Mouse (Mus musculus) E14TG2a.4 (cell line): ENCODE measurements around the gene Mdm2.

Experiments
- H3K27me3 ChIP-seq: 2 replicates; pipeline ENCODE4 v1.6.1; 2014; ENCODE audit warnings: low read length, control low read depth; ENCODE audit not compliant: insufficient read depth
- H3K36me3 ChIP-seq: 2 replicates; pipeline ENCODE4 v1.6.1; 2014; ENCODE audit warnings: low read length, control low read depth; ENCODE audit not compliant: insufficient read depth
- H3K4me1 ChIP-seq: replicated peaks from 2 replicates; pipeline ENCODE4 v1.6.1; 2014; ENCODE audit warnings: low read depth, low read length, control low read depth
- H3K4me3 ChIP-seq: replicated peaks from 2 replicates; pipeline ENCODE4 v1.5.1; 2014; ENCODE audit warnings: mild to moderate bottlenecking, low read length
- H3K9me3 ChIP-seq: 2 replicates; pipeline ENCODE4 v1.6.1; 2014; ENCODE audit warnings: low read length, control low read depth
- CTCF ChIP-seq: conservative IDR thresholded peaks from 2 replicates; pipeline ENCODE4 v1.5.1; 2014; ENCODE audit warnings: low read length
- NANOG ChIP-seq: IDR thresholded peaks from 2 replicates; pipeline ENCODE4 v1.6.1; 2014; ENCODE audit warnings: borderline replicate concordance, low read length, mixed read lengths
- POU5F1 ChIP-seq: IDR thresholded peaks from 2 replicates; pipeline ENCODE4 v1.6.1; 2014; ENCODE audit warnings: low read length, borderline replicate concordance

Gene Mdm2

DNA sequence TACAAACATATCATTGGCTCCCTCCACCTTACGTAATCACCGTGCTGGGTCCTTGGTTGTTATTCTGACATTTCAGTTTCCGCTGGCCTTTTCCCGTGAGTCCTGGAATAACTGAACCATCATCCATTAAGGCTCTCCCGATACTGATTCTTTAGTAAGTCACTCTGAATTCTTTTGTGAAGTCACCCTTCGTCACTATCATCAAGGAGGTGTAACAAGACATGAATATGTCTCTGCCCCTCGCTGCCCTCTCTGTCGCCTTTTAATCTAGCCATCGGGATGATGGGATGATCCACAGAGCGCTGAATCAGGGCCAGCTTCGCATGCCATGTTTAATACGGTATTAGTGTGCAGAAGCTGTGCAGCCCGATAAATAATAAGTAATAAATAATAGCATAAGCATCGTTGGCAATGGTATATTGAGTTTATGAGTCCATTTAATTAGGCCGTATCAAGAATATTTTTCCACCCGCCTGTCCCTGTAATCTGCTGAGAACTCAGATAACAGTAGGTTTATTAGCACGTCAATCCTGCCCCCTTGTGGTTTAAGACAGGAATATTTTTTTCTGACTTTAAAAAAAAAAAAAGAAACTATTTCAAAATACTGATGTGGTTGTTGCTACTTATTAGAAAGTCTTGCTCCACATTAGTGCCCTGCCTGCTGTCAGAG lies 33.8 kb downstream of the Mdm2 start:
- H3K36me3 ChIP-seq, result no peaks in the 10 kb centered on the region
- H3K4me3 ChIP-seq, result no peak overlapping the region
- H3K4me1 ChIP-seq, result peaks cover 14% of the 10 kb centered on the region
- TF ChIP-seq CTCF (peak; percentile 50), NANOG (no peak)
- peaks cover 18% of the 10 kb centered on the region for H3K27me3 ChIP-seq
- no peaks in the 10 kb centered on the region for H3K9me3 ChIP-seq

DNA sequence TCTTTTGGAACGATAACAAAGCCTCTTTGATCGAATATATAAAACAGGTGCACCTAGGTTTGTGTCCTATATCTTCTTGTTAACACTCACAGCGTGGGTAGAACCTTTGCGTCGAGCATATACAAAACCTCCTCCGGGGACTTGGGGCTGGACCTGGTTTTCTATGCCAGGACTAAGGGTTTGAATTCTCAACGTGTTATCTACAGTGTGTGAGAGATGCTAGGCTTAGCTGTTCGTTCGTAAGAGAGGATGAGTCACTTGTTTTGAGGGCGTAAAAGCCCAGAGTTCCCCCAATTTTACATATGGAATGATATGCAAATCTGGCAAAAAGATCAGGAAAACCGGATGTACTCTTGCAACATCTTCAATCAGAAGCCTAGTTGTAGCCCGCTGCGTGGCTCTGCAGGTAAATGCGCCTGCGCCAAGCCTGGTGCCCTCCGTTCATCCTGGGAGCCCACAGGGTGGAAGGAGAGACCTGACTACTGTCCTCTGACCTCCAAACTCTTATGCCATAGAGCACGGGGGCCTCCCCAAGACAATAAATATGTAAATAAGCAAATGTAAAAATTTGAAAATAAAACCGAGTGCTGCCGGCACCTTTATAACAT lies 34.4 kb downstream of the Mdm2 start:
- Histone ChIP-seq H3K36me3 (no peaks in the 10 kb centered on the region), H3K4me1 (peaks cover 18% of the 10 kb centered on the region), H3K4me3 (no peak overlapping the region), H3K27me3 (peaks cover 11% of the 10 kb centered on the region), H3K9me3 (no peaks in the 10 kb centered on the region)
- TF ChIP-seq POU5F1, result no peak
- no peak for TF ChIP-seq CTCF
- TF ChIP-seq NANOG, result no peak

DNA sequence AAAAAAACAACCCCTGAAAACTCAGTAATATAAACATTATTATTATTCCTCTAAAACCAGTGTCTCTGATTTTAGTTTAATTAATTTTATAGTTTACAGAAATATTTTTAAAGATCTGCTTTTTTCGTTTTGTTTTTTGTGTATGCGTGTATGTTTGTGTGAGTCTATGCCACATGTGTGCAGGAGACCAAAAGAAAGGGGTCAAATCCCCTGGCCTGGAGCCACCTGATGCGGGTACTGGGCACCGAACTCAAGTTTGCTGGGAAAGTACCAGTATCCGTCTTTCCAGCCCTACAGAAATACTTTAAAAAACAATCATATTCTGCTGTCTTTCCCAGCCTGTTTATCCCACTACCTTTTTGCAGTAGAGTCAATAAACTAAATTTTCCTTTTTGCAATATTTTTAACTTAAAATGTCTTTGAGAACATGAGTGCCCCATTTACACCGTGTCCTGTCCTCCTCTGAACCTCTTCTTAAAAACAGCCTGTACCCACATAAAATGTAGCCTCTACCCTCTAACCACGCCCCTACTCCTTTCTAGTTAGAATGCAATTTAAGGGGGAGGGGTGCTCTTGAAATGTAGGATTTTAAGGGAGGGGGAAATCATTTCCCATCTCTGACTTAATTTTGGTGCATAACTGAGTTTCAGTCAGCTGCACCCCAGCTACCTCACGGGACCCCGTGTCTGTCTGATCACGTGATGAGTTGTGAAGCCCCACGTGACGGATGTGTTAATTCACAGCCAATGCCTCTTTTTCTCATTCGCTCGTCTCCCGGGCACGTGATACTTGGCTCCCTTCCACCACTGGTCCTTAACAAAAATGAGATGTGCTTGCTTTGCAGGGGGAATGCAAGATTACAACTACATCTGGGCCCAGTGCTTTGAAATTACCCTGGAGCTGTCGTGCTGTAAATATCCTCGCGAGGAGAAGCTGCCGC lies 35.2 kb downstream of the Mdm2 start:
- Histone ChIP-seq H3K36me3 (no peaks in the 10 kb centered on the region), H3K4me1 (peaks cover 18% of the 10 kb centered on the region), H3K4me3 (no peak overlapping the region), H3K9me3 (no peaks in the 10 kb centered on the region), H3K27me3 (peaks cover 9% of the 10 kb centered on the region)
- no peak for TF ChIP-seq POU5F1
- no peak for TF ChIP-seq CTCF
- TF ChIP-seq NANOG, result no peak

DNA sequence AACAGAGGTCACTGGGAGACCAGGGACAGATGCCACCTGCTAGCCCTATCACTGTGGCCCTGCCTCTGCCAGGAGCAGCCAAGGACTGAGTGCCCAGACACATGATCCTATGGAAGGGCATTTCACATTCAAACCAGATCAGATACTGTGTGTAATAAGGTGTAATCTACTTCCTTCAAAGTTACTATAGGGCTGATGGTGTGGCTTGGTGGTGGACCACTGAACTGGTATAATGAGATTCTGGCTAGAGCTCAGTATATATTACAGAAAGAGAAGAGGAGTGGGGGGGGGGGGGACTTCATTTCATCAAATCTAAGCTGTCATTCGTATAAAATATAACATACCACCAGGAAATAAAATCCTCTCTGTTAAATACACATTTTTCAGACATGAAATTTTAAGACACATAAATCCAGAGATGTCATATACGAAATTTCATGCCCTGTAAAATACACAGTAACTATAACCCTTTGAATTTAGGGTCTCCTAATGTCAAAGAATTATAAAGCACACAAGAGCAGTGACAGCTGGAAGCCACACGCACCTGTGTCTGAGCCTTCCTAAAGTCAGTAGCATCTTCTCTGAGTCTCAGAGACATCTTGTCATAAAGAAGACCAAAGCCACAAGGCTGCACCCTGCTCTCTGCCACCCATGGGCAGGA lies 36.1 kb downstream of the Mdm2 start:
- H3K4me1 ChIP-seq, result peaks cover 18% of the 10 kb centered on the region
- TF ChIP-seq POU5F1 (no peak), NANOG (no peak), CTCF (no peak)
- H3K9me3 ChIP-seq, result no peaks in the 10 kb centered on the region
- no peak overlapping the region for H3K4me3 ChIP-seq
- peaks cover 9% of the 10 kb centered on the region for H3K27me3 ChIP-seq
- no peaks in the 10 kb centered on the region for H3K36me3 ChIP-seq

DNA sequence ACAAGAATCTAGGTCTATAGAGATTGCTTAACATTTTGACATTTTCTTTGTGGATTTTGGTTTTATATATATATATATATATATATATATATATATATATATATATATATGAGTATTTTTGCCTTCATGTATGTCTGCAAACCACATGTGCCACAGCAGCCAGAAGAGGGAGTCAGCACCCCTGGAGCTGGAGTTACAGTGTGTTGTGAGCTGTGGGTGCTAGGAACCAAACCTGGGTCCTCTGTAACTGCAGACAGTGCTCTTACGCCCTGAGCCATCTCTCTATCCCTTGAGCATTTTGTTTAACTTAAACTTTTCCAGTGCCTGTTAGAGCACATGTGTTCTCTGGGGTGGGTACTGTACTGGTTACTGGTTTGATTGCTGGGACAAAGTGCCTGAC lies 36.6 kb downstream of the Mdm2 start:
- no peaks in the 10 kb centered on the region for H3K36me3 ChIP-seq
- H3K4me3 ChIP-seq, result no peak overlapping the region
- H3K4me1 ChIP-seq, result peaks cover 18% of the 10 kb centered on the region
- H3K9me3 ChIP-seq, result no peaks in the 10 kb centered on the region
- TF ChIP-seq POU5F1 (no peak), CTCF (no peak), NANOG (no peak)
- H3K27me3 ChIP-seq, result peaks cover 9% of the 10 kb centered on the region

DNA sequence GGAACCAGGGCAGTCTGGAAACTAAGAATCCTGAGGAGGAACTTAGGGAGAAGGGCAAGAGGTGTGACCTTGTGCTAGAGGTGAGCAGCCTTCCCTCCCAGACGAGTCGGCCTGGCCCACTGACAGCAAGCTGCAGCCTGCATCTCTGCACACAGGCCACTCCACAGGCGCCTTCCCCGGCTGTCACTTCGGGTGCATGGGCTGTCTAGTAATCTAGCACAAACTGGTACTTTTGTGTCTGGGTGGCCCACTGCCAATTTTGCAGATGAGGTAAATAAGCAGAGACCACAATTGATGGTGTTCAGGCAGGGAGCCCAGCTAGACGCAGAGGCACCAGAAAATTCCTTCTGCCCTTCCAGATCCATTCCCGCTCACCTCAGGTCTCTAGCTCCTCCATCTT lies 37.9 kb downstream of the Mdm2 start:
- H3K27me3 ChIP-seq, result peaks cover 2% of the 10 kb centered on the region; the same call in 1 of the 2 replicates
- TF ChIP-seq NANOG, result no peak
- peaks cover 23% of the 10 kb centered on the region for H3K4me1 ChIP-seq
- H3K36me3 ChIP-seq, result no peaks in the 10 kb centered on the region
- H3K9me3 ChIP-seq, result no peaks in the 10 kb centered on the region
- H3K4me3 ChIP-seq, result no peak overlapping the region

DNA sequence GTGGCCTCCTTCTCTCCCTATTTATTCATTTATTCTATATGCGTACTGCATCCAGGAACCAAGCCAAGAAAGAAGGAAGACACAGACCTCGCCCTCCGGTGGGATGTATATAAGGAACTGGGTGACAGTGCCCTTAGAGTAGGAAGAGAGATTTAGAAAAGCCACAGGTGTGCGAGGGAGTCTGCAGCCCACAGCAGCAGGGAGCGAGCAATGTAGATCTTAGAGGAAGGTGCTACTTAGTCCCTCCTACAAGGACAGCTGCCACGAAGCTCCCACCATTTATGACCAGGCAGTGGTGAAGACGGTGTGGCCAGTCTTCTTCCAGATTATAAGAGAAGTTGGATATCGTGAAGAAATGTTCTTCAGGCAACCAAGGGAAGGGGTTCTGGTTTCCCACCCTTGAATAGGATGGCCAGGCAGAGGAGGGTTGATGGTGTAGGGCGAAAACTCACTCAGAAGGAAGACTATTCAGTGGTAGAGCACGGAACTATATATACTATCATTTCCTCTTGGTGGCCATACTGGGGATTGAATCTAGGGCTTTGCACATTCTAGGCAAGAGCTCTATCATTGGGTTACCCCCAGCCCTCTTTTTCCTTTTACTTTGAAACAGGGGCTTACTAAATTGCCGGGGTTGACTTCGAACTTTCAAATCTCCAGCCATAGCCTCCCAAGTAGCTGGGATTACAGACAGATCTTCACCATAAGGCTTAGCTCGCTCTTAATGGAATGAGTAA lies 38.5 kb downstream of the Mdm2 start:
- H3K36me3 ChIP-seq, result no peaks in the 10 kb centered on the region
- TF ChIP-seq POU5F1, result no peak
- no peak for TF ChIP-seq NANOG
- TF ChIP-seq CTCF, result no peak
- peaks cover 2% of the 10 kb centered on the region; the same call in 1 of the 2 replicates for H3K27me3 ChIP-seq
- H3K9me3 ChIP-seq, result no peaks in the 10 kb centered on the region
- peaks cover 24% of the 10 kb centered on the region for H3K4me1 ChIP-seq
- no peak overlapping the region for H3K4me3 ChIP-seq
